Mouse (Mus musculus): ENCODE data around the gene Rad9b.

- no peak for TF ChIP-seq CTCF (IDR thresholded peaks at IDR 0.05; ENCODE audit: low read depth)
- no peak for TF ChIP-seq EP300 (IDR thresholded peaks at IDR 0.05; ENCODE audit: low read depth)
These were observed 29.2 kb downstream of the Rad9b start for GRCm38 (mm10) chr5:122324608-122325431.
